Mouse (Mus musculus): ENCODE data around the gene Ttc27. TPM values are rescaled to one million over a fixed set of nuclear protein-coding genes. Genes with fewer than 3 reads are reported as not detected.

The Ttc27 gene
- polyA plus RNA-seq, 1 experiment from 2014 or later: 21.2 TPM

- no peak overlapping the region for H3K4me3 ChIP-seq (ENCODE audit: low read depth, low read length)
- no peaks in the 10 kb centered on the region for H3K4me1 ChIP-seq (ENCODE audit: control insufficient read depth, insufficient read depth, low read length)
- H3K27ac ChIP-seq (replicated peaks; ENCODE audit: low read depth, low read length): no peak overlapping the region
- H3K4me2 ChIP-seq (ENCODE audit: low read depth, low read length): no peak overlapping the region
- 83% methylated on average over 9 of the region's 9 CpGs for WGBS
- no peak for DNase-seq (ENCODE audit: low spot score)
- no peak overlapping the region for H3K9ac ChIP-seq (ENCODE audit: low read depth, low read length)
- peaks cover 7% of the 10 kb centered on the region; the same call in 1 of the 2 replicates for H3K36me3 ChIP-seq (ENCODE audit: control insufficient read depth, insufficient read depth, low read length)
- no peaks in the 10 kb centered on the region for H3K9me3 ChIP-seq (ENCODE audit: control insufficient read depth, low read length)
- H3K27me3 ChIP-seq (replicated peaks; ENCODE audit: control insufficient read depth, insufficient read depth, low read length): no peaks in the 10 kb centered on the region
- no peak for ATAC-seq (ENCODE audit: low read depth)
Measured at GRCm38 (mm10) chr17:74769390-74769811, 51.9 kb downstream of the Ttc27 start.

GRCm38 (mm10) chr17:74772364-74772763 is 54.8 kb downstream of the Ttc27 start:
- no peaks in the 10 kb centered on the region for H3K27me3 ChIP-seq (replicated peaks; ENCODE audit: control insufficient read depth, insufficient read depth, low read length)
- ATAC-seq (ENCODE audit: low read depth): no peak
- H3K9ac ChIP-seq (ENCODE audit: low read depth, low read length): no peak overlapping the region
- H3K36me3 ChIP-seq (ENCODE audit: control insufficient read depth, insufficient read depth, low read length): no peaks in the 10 kb centered on the region
- WGBS: 87% methylated on average over 4 of the region's 4 CpGs
- H3K4me2 ChIP-seq (ENCODE audit: low read depth, low read length): no peak overlapping the region
- no peak overlapping the region for H3K27ac ChIP-seq (replicated peaks; ENCODE audit: low read depth, low read length)
- DNase-seq (ENCODE audit: low spot score): no peak
- H3K4me3 ChIP-seq (ENCODE audit: low read depth, low read length): no peak overlapping the region
- no peaks in the 10 kb centered on the region for H3K9me3 ChIP-seq (ENCODE audit: control insufficient read depth, low read length)
- H3K4me1 ChIP-seq (ENCODE audit: control insufficient read depth, insufficient read depth, low read length): no peaks in the 10 kb centered on the region

- no peaks in the 10 kb centered on the region for H3K36me3 ChIP-seq (ENCODE audit: control insufficient read depth, insufficient read depth, low read length)
- no peak overlapping the region for H3K9ac ChIP-seq (ENCODE audit: low read depth, low read length)
- H3K27ac ChIP-seq (replicated peaks; ENCODE audit: low read depth, low read length): no peak overlapping the region
- H3K27me3 ChIP-seq (replicated peaks; ENCODE audit: control insufficient read depth, insufficient read depth, low read length): no peaks in the 10 kb centered on the region
- DNase-seq (ENCODE audit: low spot score) (no peak), ATAC-seq (ENCODE audit: low read depth) (no peak)
- no peaks in the 10 kb centered on the region for H3K9me3 ChIP-seq (ENCODE audit: control insufficient read depth, low read length)
- H3K4me3 ChIP-seq (ENCODE audit: low read depth, low read length): no peak overlapping the region
- no peak overlapping the region for H3K4me2 ChIP-seq (ENCODE audit: low read depth, low read length)
- H3K4me1 ChIP-seq (ENCODE audit: control insufficient read depth, insufficient read depth, low read length): no peaks in the 10 kb centered on the region
- WGBS: 71% methylated on average over 5 of the region's 5 CpGs
Measured at GRCm38 (mm10) chr17:74773556-74773955, 56.0 kb downstream of the Ttc27 start.

- Histone ChIP-seq H3K4me1 (ENCODE audit: control insufficient read depth, insufficient read depth, low read length) (no peaks in the 10 kb centered on the region), H3K4me3 (ENCODE audit: low read depth, low read length) (no peak overlapping the region)
- 89% methylated on average over 4 of the region's 4 CpGs for WGBS
Measured at GRCm38 (mm10) chr17:74780133-74780532, 62.6 kb downstream of the Ttc27 start.

GRCm38 (mm10) chr17:74780627-74781026 is 63.1 kb downstream of the Ttc27 start:
- no peak for ATAC-seq (ENCODE audit: low read depth)
- no peaks in the 10 kb centered on the region for H3K27me3 ChIP-seq (replicated peaks; ENCODE audit: control insufficient read depth, insufficient read depth, low read length)
- H3K4me3 ChIP-seq (ENCODE audit: low read depth, low read length): no peak overlapping the region
- H3K9me3 ChIP-seq (ENCODE audit: control insufficient read depth, low read length): no peaks in the 10 kb centered on the region
- WGBS: 80% methylated on average over 9 of the region's 9 CpGs
- H3K4me2 ChIP-seq (ENCODE audit: low read depth, low read length): no peak overlapping the region
- no peaks in the 10 kb centered on the region for H3K4me1 ChIP-seq (ENCODE audit: control insufficient read depth, insufficient read depth, low read length)
- DNase-seq (ENCODE audit: low spot score): no peak
- H3K27ac ChIP-seq (replicated peaks; ENCODE audit: low read depth, low read length): no peak overlapping the region
- no peaks in the 10 kb centered on the region for H3K36me3 ChIP-seq (ENCODE audit: control insufficient read depth, insufficient read depth, low read length)
- H3K9ac ChIP-seq (ENCODE audit: low read depth, low read length): no peak overlapping the region

More at GRCm38 (mm10) chr17:74780133-74780532, 62.6 kb downstream of the Ttc27 start:
- Histone ChIP-seq H3K36me3 (ENCODE audit: control insufficient read depth, insufficient read depth, low read length) (no peaks in the 10 kb centered on the region), H3K27me3 (replicated peaks; ENCODE audit: control insufficient read depth, insufficient read depth, low read length) (no peaks in the 10 kb centered on the region), H3K4me2 (ENCODE audit: low read depth, low read length) (no peak overlapping the region), H3K9me3 (ENCODE audit: control insufficient read depth, low read length) (no peaks in the 10 kb centered on the region), H3K27ac (replicated peaks; ENCODE audit: low read depth, low read length) (no peak overlapping the region), H3K9ac (ENCODE audit: low read depth, low read length) (no peak overlapping the region)
- ATAC-seq (ENCODE audit: low read depth) (no peak), DNase-seq (ENCODE audit: low spot score) (no peak)

GRCm38 (mm10) chr17:74781911-74782310 is 64.4 kb downstream of the Ttc27 start:
- DNase-seq (ENCODE audit: low spot score) (no peak), ATAC-seq (ENCODE audit: low read depth) (no peak)
- no peaks in the 10 kb centered on the region for H3K27me3 ChIP-seq (replicated peaks; ENCODE audit: control insufficient read depth, insufficient read depth, low read length)
- no peaks in the 10 kb centered on the region for H3K9me3 ChIP-seq (ENCODE audit: control insufficient read depth, low read length)
- H3K4me1 ChIP-seq (ENCODE audit: control insufficient read depth, insufficient read depth, low read length): no peaks in the 10 kb centered on the region
- H3K9ac ChIP-seq (ENCODE audit: low read depth, low read length): no peak overlapping the region
- no peak overlapping the region for H3K4me3 ChIP-seq (ENCODE audit: low read depth, low read length)
- no peaks in the 10 kb centered on the region for H3K36me3 ChIP-seq (ENCODE audit: control insufficient read depth, insufficient read depth, low read length)
- H3K27ac ChIP-seq (replicated peaks; ENCODE audit: low read depth, low read length): no peak overlapping the region
- H3K4me2 ChIP-seq (ENCODE audit: low read depth, low read length): no peak overlapping the region

GRCm38 (mm10) chr17:74785586-74785985 is 68.1 kb downstream of the Ttc27 start:
- no peak for DNase-seq (ENCODE audit: low spot score)
- Histone ChIP-seq H3K27ac (replicated peaks; ENCODE audit: low read depth, low read length) (no peak overlapping the region), H3K4me2 (ENCODE audit: low read depth, low read length) (no peak overlapping the region), H3K9ac (ENCODE audit: low read depth, low read length) (no peak overlapping the region), H3K4me3 (ENCODE audit: low read depth, low read length) (no peak overlapping the region), H3K27me3 (replicated peaks; ENCODE audit: control insufficient read depth, insufficient read depth, low read length) (no peaks in the 10 kb centered on the region), H3K4me1 (ENCODE audit: control insufficient read depth, insufficient read depth, low read length) (no peaks in the 10 kb centered on the region), H3K36me3 (ENCODE audit: control insufficient read depth, insufficient read depth, low read length) (no peaks in the 10 kb centered on the region), H3K9me3 (ENCODE audit: control insufficient read depth, low read length) (no peaks in the 10 kb centered on the region)
- no peak for ATAC-seq (ENCODE audit: low read depth)
- 82% methylated on average over 5 of the region's 5 CpGs for WGBS

- no peak overlapping the region for H3K9ac ChIP-seq (ENCODE audit: low read depth, low read length)
- no peaks in the 10 kb centered on the region for H3K9me3 ChIP-seq (ENCODE audit: control insufficient read depth, low read length)
- no peaks in the 10 kb centered on the region for H3K36me3 ChIP-seq (ENCODE audit: control insufficient read depth, insufficient read depth, low read length)
- WGBS: 82% methylated on average over 10 of the region's 10 CpGs
- H3K4me3 ChIP-seq (ENCODE audit: low read depth, low read length): no peak overlapping the region
- H3K4me2 ChIP-seq (ENCODE audit: low read depth, low read length): no peak overlapping the region
- H3K27me3 ChIP-seq (replicated peaks; ENCODE audit: control insufficient read depth, insufficient read depth, low read length): no peaks in the 10 kb centered on the region
- no peak for DNase-seq (ENCODE audit: low spot score)
- no peak for ATAC-seq (ENCODE audit: low read depth)
- H3K27ac ChIP-seq (replicated peaks; ENCODE audit: low read depth, low read length): no peak overlapping the region
- no peaks in the 10 kb centered on the region for H3K4me1 ChIP-seq (ENCODE audit: control insufficient read depth, insufficient read depth, low read length)
Measured at GRCm38 (mm10) chr17:74786198-74786734, 68.7 kb downstream of the Ttc27 start.

- no peak for ATAC-seq (ENCODE audit: low read depth)
- WGBS: 67% methylated on average over 14 of the region's 14 CpGs
- H3K4me3 ChIP-seq (ENCODE audit: low read depth, low read length): no peak overlapping the region
- H3K9ac ChIP-seq (ENCODE audit: low read depth, low read length): no peak overlapping the region
- no peaks in the 10 kb centered on the region for H3K27me3 ChIP-seq (replicated peaks; ENCODE audit: control insufficient read depth, insufficient read depth, low read length)
- no peak overlapping the region for H3K4me2 ChIP-seq (ENCODE audit: low read depth, low read length)
- DNase-seq (ENCODE audit: low spot score): peak; percentile 31
- no peak overlapping the region for H3K27ac ChIP-seq (replicated peaks; ENCODE audit: low read depth, low read length)
- no peaks in the 10 kb centered on the region for H3K9me3 ChIP-seq (ENCODE audit: control insufficient read depth, low read length)
- H3K4me1 ChIP-seq (ENCODE audit: control insufficient read depth, insufficient read depth, low read length): no peaks in the 10 kb centered on the region
- H3K36me3 ChIP-seq (ENCODE audit: control insufficient read depth, insufficient read depth, low read length): no peaks in the 10 kb centered on the region
Measured at GRCm38 (mm10) chr17:74796023-74796699, 78.6 kb downstream of the Ttc27 start.

All from embryonic facial prominence, embryonic 14.5 days (tissue).